Mouse (Mus musculus): ENCODE data around the gene Lmod3. TPM values are rescaled to one million over a fixed set of nuclear protein-coding genes. Genes with fewer than 3 reads are reported as not detected.

Lmod3 gene
- polyA plus RNA-seq, 1 experiment from 2014 or later, result 0.58 TPM

GRCm38 (mm10) chr6:97283676-97284075 is 31.1 kb upstream of the Lmod3 start:
- 85% methylated on average over 1 of the region's 1 CpGs for WGBS
- Histone ChIP-seq H3K4me1 (ENCODE audit: control insufficient read depth, insufficient read depth, low read length) (no peaks in the 10 kb centered on the region), H3K9ac (replicated peaks; ENCODE audit: low read length) (no peak overlapping the region), H3K9me3 (replicated peaks; ENCODE audit: control insufficient read depth, low read length) (no peaks in the 10 kb centered on the region), H3K36me3 (replicated peaks; ENCODE audit: control insufficient read depth, insufficient read depth, low read depth, low read length) (no peaks in the 10 kb centered on the region), H3K4me2 (ENCODE audit: low read depth, low read length) (no peak overlapping the region), H3K27me3 (ENCODE audit: control insufficient read depth, insufficient read depth, low read length) (no peaks in the 10 kb centered on the region), H3K4me3 (ENCODE audit: low read depth, low read length) (no peak overlapping the region), H3K27ac (replicated peaks; ENCODE audit: low read depth, low read length) (no peak overlapping the region)
- no peak for ATAC-seq (replicated peaks; ENCODE audit: insufficient number of reproducible peaks, low FRiP score, low TSS enrichment, low read depth)
- no peak for DNase-seq (ENCODE audit: low spot score)

DNA sequence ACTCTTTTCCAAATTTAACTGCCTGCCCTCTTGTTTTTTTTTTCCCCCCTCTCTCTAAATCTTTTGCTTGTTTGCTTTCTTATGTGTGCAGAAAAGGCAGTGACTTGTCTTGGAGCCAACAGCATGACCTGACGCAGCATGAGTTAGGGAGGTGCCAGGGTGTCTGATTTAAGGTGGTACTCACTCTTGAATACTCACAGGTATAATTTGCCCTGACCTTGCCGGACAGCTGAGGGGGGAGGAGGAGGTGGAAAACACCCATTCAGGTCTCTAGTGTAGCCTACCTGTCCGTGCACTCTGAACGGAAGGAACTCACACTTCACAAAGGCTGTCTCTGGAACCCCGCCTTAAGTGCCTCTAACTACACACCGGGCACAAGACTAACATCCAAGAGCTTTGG is 26.3 kb upstream of the Lmod3 start:
- H3K4me2 ChIP-seq (ENCODE audit: low read depth, low read length), result no peak overlapping the region
- 39% methylated on average over 6 of the region's 6 CpGs for WGBS
- H3K9me3 ChIP-seq (replicated peaks; ENCODE audit: control insufficient read depth, low read length), result no peaks in the 10 kb centered on the region
- no peak overlapping the region for H3K27ac ChIP-seq (replicated peaks; ENCODE audit: low read depth, low read length)
- no peak; the same call in 1 of the 2 replicates for ATAC-seq (replicated peaks; ENCODE audit: insufficient number of reproducible peaks, low FRiP score, low TSS enrichment, low read depth)
- no peak for DNase-seq (ENCODE audit: low spot score)
- H3K9ac ChIP-seq (replicated peaks; ENCODE audit: low read length), result no peak overlapping the region
- H3K27me3 ChIP-seq (ENCODE audit: control insufficient read depth, insufficient read depth, low read length), result no peaks in the 10 kb centered on the region
- no peaks in the 10 kb centered on the region for H3K36me3 ChIP-seq (replicated peaks; ENCODE audit: control insufficient read depth, insufficient read depth, low read depth, low read length)
- no peak overlapping the region for H3K4me3 ChIP-seq (ENCODE audit: low read depth, low read length)
- no peaks in the 10 kb centered on the region for H3K4me1 ChIP-seq (ENCODE audit: control insufficient read depth, insufficient read depth, low read length)

- Histone ChIP-seq H3K9ac (replicated peaks; ENCODE audit: low read length) (peak overlapping the region; percentile 46), H3K4me1 (ENCODE audit: control insufficient read depth, insufficient read depth, low read length) (no peaks in the 10 kb centered on the region), H3K4me2 (ENCODE audit: low read depth, low read length) (peak overlapping the region; percentile 52), H3K36me3 (replicated peaks; ENCODE audit: control insufficient read depth, insufficient read depth, low read depth, low read length) (no peaks in the 10 kb centered on the region), H3K27ac (replicated peaks; ENCODE audit: low read depth, low read length) (no peak overlapping the region), H3K9me3 (replicated peaks; ENCODE audit: control insufficient read depth, low read length) (no peaks in the 10 kb centered on the region), H3K4me3 (ENCODE audit: low read depth, low read length) (peak overlapping the region; percentile 19; the same call in 1 of the 2 replicates), H3K27me3 (ENCODE audit: control insufficient read depth, insufficient read depth, low read length) (no peaks in the 10 kb centered on the region)
- ATAC-seq (replicated peaks; ENCODE audit: insufficient number of reproducible peaks, low FRiP score, low TSS enrichment, low read depth), result peak; percentile 73
- WGBS, result 4% methylated on average over 19 of the region's 19 CpGs
- peak; percentile 89 for DNase-seq (ENCODE audit: low spot score)
Observed at GRCm38 (mm10) chr6:97278014-97278787, 25.6 kb upstream of the Lmod3 start.

DNA sequence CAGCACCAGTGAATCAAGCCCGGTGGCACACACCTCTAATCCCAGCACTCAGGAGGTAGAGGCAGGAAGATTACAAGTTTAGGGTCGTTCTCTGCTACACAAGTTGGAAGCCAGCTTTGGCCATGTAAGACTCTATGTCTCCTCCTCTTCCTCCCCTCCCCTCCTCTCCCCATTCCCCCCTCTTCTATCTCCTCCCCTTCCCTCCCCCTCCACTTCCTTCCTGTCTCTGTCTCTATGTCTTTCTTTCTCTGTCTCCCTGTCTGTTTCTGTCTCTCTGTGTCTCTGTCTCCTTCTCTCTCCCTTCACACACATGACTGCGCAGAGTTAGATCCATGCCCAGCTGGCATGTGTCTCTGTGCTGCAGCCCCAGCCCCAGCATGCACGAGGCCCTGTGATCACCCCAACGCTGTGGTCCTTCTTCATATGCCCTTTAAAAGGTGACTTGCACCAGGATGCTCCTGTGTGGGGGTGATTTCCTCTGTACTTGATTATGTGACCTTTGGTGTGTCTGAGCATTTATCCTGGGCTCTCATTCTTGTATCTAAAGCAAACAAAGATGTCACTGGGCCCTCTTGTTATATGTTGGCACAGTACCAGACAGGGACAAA is 24.4 kb upstream of the Lmod3 start:
- Histone ChIP-seq H3K4me1 (ENCODE audit: control insufficient read depth, insufficient read depth, low read length) (no peaks in the 10 kb centered on the region), H3K4me2 (ENCODE audit: low read depth, low read length) (no peak overlapping the region), H3K27me3 (ENCODE audit: control insufficient read depth, insufficient read depth, low read length) (no peaks in the 10 kb centered on the region), H3K4me3 (ENCODE audit: low read depth, low read length) (no peak overlapping the region), H3K27ac (replicated peaks; ENCODE audit: low read depth, low read length) (no peak overlapping the region), H3K36me3 (replicated peaks; ENCODE audit: control insufficient read depth, insufficient read depth, low read depth, low read length) (no peaks in the 10 kb centered on the region), H3K9me3 (replicated peaks; ENCODE audit: control insufficient read depth, low read length) (no peaks in the 10 kb centered on the region), H3K9ac (replicated peaks; ENCODE audit: low read length) (no peak overlapping the region)
- ATAC-seq (replicated peaks; ENCODE audit: insufficient number of reproducible peaks, low FRiP score, low TSS enrichment, low read depth), result no peak
- WGBS, result 66% methylated on average over 5 of the region's 5 CpGs
- no peak for DNase-seq (ENCODE audit: low spot score)

GRCm38 (mm10) chr6:97276366-97276765 is 23.8 kb upstream of the Lmod3 start:
- no peak overlapping the region for H3K27ac ChIP-seq (replicated peaks; ENCODE audit: low read depth, low read length)
- DNase-seq (ENCODE audit: low spot score), result no peak
- H3K9ac ChIP-seq (replicated peaks; ENCODE audit: low read length), result no peak overlapping the region
- no peaks in the 10 kb centered on the region for H3K27me3 ChIP-seq (ENCODE audit: control insufficient read depth, insufficient read depth, low read length)
- no peaks in the 10 kb centered on the region for H3K9me3 ChIP-seq (replicated peaks; ENCODE audit: control insufficient read depth, low read length)
- no peaks in the 10 kb centered on the region for H3K36me3 ChIP-seq (replicated peaks; ENCODE audit: control insufficient read depth, insufficient read depth, low read depth, low read length)
- no peaks in the 10 kb centered on the region for H3K4me1 ChIP-seq (ENCODE audit: control insufficient read depth, insufficient read depth, low read length)
- ATAC-seq (replicated peaks; ENCODE audit: insufficient number of reproducible peaks, low FRiP score, low TSS enrichment, low read depth), result no peak
- H3K4me2 ChIP-seq (ENCODE audit: low read depth, low read length), result no peak overlapping the region
- H3K4me3 ChIP-seq (ENCODE audit: low read depth, low read length), result no peak overlapping the region
- WGBS, result 32% methylated on average over 4 of the region's 4 CpGs

DNA sequence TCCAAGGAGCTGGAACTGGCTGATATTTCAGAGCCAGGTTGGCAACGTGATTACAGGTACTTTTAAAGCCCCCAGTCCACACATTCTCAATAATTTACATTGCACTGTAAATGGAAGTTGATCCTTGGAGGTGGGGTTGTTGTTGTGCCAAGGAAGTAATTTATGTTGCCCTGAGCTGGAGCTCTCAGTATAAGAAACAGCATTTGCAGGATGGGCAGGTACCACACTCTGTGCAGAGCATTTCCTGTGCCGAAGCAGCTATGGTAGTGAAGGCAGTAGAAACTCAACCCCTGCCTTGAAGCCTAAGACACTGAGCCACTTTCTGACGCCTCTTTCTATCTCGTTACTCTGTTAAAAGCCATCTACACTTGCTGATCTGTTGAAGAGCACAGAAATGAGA is 23.2 kb upstream of the Lmod3 start:
- DNase-seq (ENCODE audit: low spot score) (no peak), ATAC-seq (replicated peaks; ENCODE audit: insufficient number of reproducible peaks, low FRiP score, low TSS enrichment, low read depth) (no peak)
- Histone ChIP-seq H3K27me3 (ENCODE audit: control insufficient read depth, insufficient read depth, low read length) (no peaks in the 10 kb centered on the region), H3K4me2 (ENCODE audit: low read depth, low read length) (no peak overlapping the region), H3K4me1 (ENCODE audit: control insufficient read depth, insufficient read depth, low read length) (no peaks in the 10 kb centered on the region), H3K9ac (replicated peaks; ENCODE audit: low read length) (no peak overlapping the region), H3K9me3 (replicated peaks; ENCODE audit: control insufficient read depth, low read length) (no peaks in the 10 kb centered on the region), H3K27ac (replicated peaks; ENCODE audit: low read depth, low read length) (no peak overlapping the region), H3K36me3 (replicated peaks; ENCODE audit: control insufficient read depth, insufficient read depth, low read depth, low read length) (no peaks in the 10 kb centered on the region), H3K4me3 (ENCODE audit: low read depth, low read length) (no peak overlapping the region)
- 56% methylated on average over 4 of the region's 4 CpGs for WGBS

GRCm38 (mm10) chr6:97273777-97274176 is 21.2 kb upstream of the Lmod3 start:
- ATAC-seq (replicated peaks; ENCODE audit: insufficient number of reproducible peaks, low FRiP score, low TSS enrichment, low read depth) (no peak), DNase-seq (ENCODE audit: low spot score) (no peak)
- 82% methylated on average over 3 of the region's 3 CpGs for WGBS
- Histone ChIP-seq H3K27me3 (ENCODE audit: control insufficient read depth, insufficient read depth, low read length) (no peaks in the 10 kb centered on the region), H3K9me3 (replicated peaks; ENCODE audit: control insufficient read depth, low read length) (no peaks in the 10 kb centered on the region), H3K4me1 (ENCODE audit: control insufficient read depth, insufficient read depth, low read length) (no peaks in the 10 kb centered on the region), H3K36me3 (replicated peaks; ENCODE audit: control insufficient read depth, insufficient read depth, low read depth, low read length) (no peaks in the 10 kb centered on the region), H3K27ac (replicated peaks; ENCODE audit: low read depth, low read length) (no peak overlapping the region), H3K4me2 (ENCODE audit: low read depth, low read length) (no peak overlapping the region), H3K9ac (replicated peaks; ENCODE audit: low read length) (no peak overlapping the region), H3K4me3 (ENCODE audit: low read depth, low read length) (no peak overlapping the region)

- Histone ChIP-seq H3K9me3 (replicated peaks; ENCODE audit: control insufficient read depth, low read length) (no peaks in the 10 kb centered on the region), H3K4me2 (ENCODE audit: low read depth, low read length) (no peak overlapping the region), H3K27me3 (ENCODE audit: control insufficient read depth, insufficient read depth, low read length) (no peaks in the 10 kb centered on the region), H3K4me3 (ENCODE audit: low read depth, low read length) (no peak overlapping the region), H3K36me3 (replicated peaks; ENCODE audit: control insufficient read depth, insufficient read depth, low read depth, low read length) (no peaks in the 10 kb centered on the region), H3K9ac (replicated peaks; ENCODE audit: low read length) (no peak overlapping the region), H3K27ac (replicated peaks; ENCODE audit: low read depth, low read length) (no peak overlapping the region), H3K4me1 (ENCODE audit: control insufficient read depth, insufficient read depth, low read length) (no peaks in the 10 kb centered on the region)
- 84% methylated on average over 16 of the region's 16 CpGs for WGBS
- no peak for DNase-seq (ENCODE audit: low spot score)
- no peak for ATAC-seq (replicated peaks; ENCODE audit: insufficient number of reproducible peaks, low FRiP score, low TSS enrichment, low read depth)
Observed at GRCm38 (mm10) chr6:97273058-97273710, 20.6 kb upstream of the Lmod3 start.

All from embryonic facial prominence, embryonic 11.5 days (tissue).